Mouse (Mus musculus) megakaryocyte-erythroid progenitor cell, adult 5-6 weeks (primary cell): ENCODE measurements at regions not wholly inside any gene's neighbourhood (a gene's known extent, or its start where the extent isn't known, plus 50 kb on each side); places are given as distances from the start of the nearest gene placed in this dataset.
"Not testable (repeated sequence)": the region's sequence is repeated elsewhere in the genome, so short reads cannot be mapped to it uniquely, and the experiment has no call there.

Source experiments
- ATAC-seq: replicated peaks from 2 replicates; pipeline ENCODE4 v1.8.0; 2016; ENCODE audit warnings: mild to moderate bottlenecking, inconsistent platforms; ENCODE audit not compliant: severe bottlenecking, poor library complexity, low FRiP score, low TSS enrichment

- no peak; the same call in 1 of the 2 replicates for ATAC-seq
These were observed 108.6 kb downstream of the Katnal1 start for GRCm38 (mm10) chr5:148820476-148820875.

- ATAC-seq: peak; percentile 87
These were observed 109.7 kb downstream of the Katnal1 start for GRCm38 (mm10) chr5:148819423-148819822.

- no peak for ATAC-seq
These were observed 110.4 kb downstream of the Katnal1 start for GRCm38 (mm10) chr5:148818746-148819145.

GRCm38 (mm10) chr5:148812840-148813239, 116.3 kb downstream of the Katnal1 start:
- no peak for ATAC-seq

- ATAC-seq: peak; percentile 68
These were observed 117.1 kb downstream of the Katnal1 start for GRCm38 (mm10) chr5:148812016-148812415.

GRCm38 (mm10) chr5:148809485-148809884, 119.6 kb downstream of the Katnal1 start:
- no peak for ATAC-seq

- no peak for ATAC-seq
These were observed 120.1 kb downstream of the Katnal1 start for GRCm38 (mm10) chr5:148809055-148809454.

GRCm38 (mm10) chr5:148808426-148808825, 120.7 kb downstream of the Katnal1 start:
- peak; percentile 18; the same call in 1 of the 2 replicates for ATAC-seq

GRCm38 (mm10) chr5:148807612-148808011, 121.5 kb downstream of the Katnal1 start:
- ATAC-seq: no peak

- no peak for ATAC-seq
These were observed 124.1 kb downstream of the Katnal1 start for GRCm38 (mm10) chr5:148805030-148805429.

- no peak for ATAC-seq
These were observed 125.3 kb downstream of the Katnal1 start for GRCm38 (mm10) chr5:148803772-148804171.

GRCm38 (mm10) chr5:148802720-148803119, 126.4 kb downstream of the Katnal1 start:
- no peak for ATAC-seq

GRCm38 (mm10) chr5:148798541-148798940, 130.6 kb downstream of the Katnal1 start:
- ATAC-seq: no peak

- ATAC-seq: no peak
These were observed 133.0 kb downstream of the Katnal1 start for GRCm38 (mm10) chr5:148796072-148796471.

- peak; percentile 47 for ATAC-seq
These were observed 134.7 kb downstream of the Katnal1 start for GRCm38 (mm10) chr5:148794465-148794864.

GRCm38 (mm10) chr5:148792736-148793440, 136.2 kb downstream of the Katnal1 start:
- ATAC-seq: peak; percentile 53; the same call in 1 of the 2 replicates

GRCm38 (mm10) chr5:148791651-148792050, 137.5 kb downstream of the Katnal1 start:
- no peak for ATAC-seq

- ATAC-seq: not testable (repeated sequence)
These were observed 138.8 kb downstream of the Katnal1 start for GRCm38 (mm10) chr5:148790343-148790742.

- no peak for ATAC-seq
These were observed 139.3 kb downstream of the Katnal1 start for GRCm38 (mm10) chr5:148789823-148790222.

GRCm38 (mm10) chr5:148789147-148789566, 140.0 kb downstream of the Katnal1 start:
- no peak for ATAC-seq

GRCm38 (mm10) chr5:148788690-148789089, 140.4 kb downstream of the Katnal1 start:
- ATAC-seq: no peak
